Mouse (Mus musculus) myocyte (in vitro differentiated cells): ENCODE data around the gene Ufsp2.

Experiments used
- CEBPB ChIP-seq: IDR thresholded peaks from 2 replicates; pipeline ENCODE4 v1.6.1; 2011; ENCODE audit warnings: mild to moderate bottlenecking, moderate library complexity; ENCODE audit not compliant: poor library complexity, insufficient read depth, severe bottlenecking
- E2F4 ChIP-seq: IDR thresholded peaks from one replicate; pipeline ENCODE4 v1.6.1; 2011; ENCODE audit warnings: mild to moderate bottlenecking, control low read depth, moderate library complexity; ENCODE audit not compliant: insufficient read depth
- POLR2AphosphoS2 ChIP-seq: IDR thresholded peaks from one replicate; pipeline ENCODE4 v1.6.1; 2011; ENCODE audit warnings: low read depth, control low read depth; ENCODE audit not compliant: insufficient read length
- TCF12 ChIP-seq: IDR thresholded peaks from one replicate; pipeline ENCODE4 v1.6.1; 2011; ENCODE audit warnings: mild to moderate bottlenecking, control low read depth; ENCODE audit not compliant: poor library complexity, insufficient read depth, severe bottlenecking

- TF ChIP-seq CEBPB (no peak), TCF12 (no peak), E2F4 (no peak), POLR2AphosphoS2 (no peak)
Observed at GRCm38 (mm10) chr8:45986665-45987064, 11.3 kb downstream of the Ufsp2 start.
